Mouse (Mus musculus) urinary bladder, adult 18-20 months (tissue): ENCODE results near the gene Timm22.

Experiments
- DNase-seq, 2 experiments: peaks; one replicate each; pipeline ENCODE4 v3.0.0; 2022; ENCODE audit warnings: low spot score in 2 of 2, mixed read lengths in 2 of 2

The Timm22 gene

GRCm38 (mm10) chr11:76388711-76389110 is 18.0 kb upstream of the Timm22 start:
- DNase-seq = no peak

- DNase-seq = no peak
Observed at GRCm38 (mm10) chr11:76392532-76392931, 14.2 kb upstream of the Timm22 start.

GRCm38 (mm10) chr11:76392996-76393395 is 13.8 kb upstream of the Timm22 start:
- DNase-seq = no peak

- peak in 1 of 2 experiments; percentile 41 for DNase-seq
Observed at GRCm38 (mm10) chr11:76397650-76398311, 9.0 kb upstream of the Timm22 start.

DNA sequence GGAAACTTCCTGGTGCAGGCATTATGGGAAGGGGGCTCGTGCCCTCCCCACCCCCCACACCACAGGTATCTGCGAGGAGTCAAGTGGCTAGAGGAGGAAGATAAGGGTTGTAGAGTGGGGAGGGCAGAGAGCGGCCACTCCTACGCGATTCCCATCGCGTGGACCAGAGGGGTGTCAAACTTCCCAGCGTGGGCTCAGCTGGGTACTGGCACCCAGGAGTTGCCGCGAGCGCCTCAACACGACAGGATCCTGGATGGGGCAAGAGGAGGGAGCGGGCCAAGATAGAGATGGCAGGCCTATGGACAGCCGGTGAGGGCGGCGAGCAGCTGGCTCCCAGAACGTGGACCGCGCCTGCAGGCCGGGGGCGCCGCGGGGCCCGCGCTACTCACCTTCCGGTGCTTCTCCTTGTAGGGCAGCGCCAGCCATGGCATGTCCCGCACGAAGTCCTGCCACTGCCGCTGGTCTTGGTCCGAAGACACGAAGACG is 8.4 kb upstream of the Timm22 start:
- peak in 1 of 2 experiments; percentile 17 for DNase-seq

- DNase-seq = peak; percentile 90 to 95
Observed at GRCm38 (mm10) chr11:76398798-76399586, 7.8 kb upstream of the Timm22 start, which contains the start of gene Nxn. Nxn (minus strand) TSS chr11:76399140.

- peak in 1 of 2 experiments; percentile 50 for DNase-seq
Observed at GRCm38 (mm10) chr11:76399587-76400330, 7.0 kb upstream of the Timm22 start.

DNA sequence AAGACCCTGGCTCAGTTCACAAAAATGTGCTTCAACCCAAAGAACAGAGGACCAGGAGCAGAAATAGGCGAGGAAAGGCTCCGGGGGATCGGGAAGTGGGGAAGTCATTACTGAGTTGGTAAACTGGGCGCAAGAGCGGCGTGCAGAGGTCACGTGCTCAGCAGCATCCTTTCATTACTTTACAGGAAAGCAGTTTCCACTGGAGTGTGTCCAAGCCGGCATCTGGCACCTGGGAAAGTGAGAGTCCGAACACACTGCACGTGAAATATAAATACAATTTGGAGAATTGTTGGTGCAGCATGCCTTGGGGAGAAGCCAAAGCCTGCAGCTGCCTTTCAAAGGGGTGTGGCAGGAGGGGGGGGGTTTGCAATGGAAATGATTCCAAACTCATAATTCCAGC is 5.4 kb upstream of the Timm22 start:
- DNase-seq = no peak

DNA sequence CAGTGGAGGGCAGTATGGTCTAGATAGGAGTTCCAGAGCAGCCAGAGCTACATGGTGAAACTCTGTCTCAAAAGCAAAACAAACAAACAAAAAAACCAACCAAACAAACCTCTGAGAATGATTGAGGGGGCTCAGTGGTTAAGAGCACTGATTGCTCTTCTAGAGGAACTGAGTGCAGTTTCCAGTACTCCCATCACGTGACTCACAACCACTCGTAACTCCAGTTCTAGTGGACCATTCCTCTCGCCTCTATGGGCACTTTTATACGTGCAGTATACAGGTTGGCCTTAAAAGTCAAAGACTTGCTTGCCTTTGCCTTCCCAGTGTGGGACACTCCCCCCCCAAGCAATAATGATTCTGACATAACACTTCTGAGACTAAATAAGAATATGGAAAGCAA is 1.6 kb upstream of the Timm22 start:
- no peak for DNase-seq

DNA sequence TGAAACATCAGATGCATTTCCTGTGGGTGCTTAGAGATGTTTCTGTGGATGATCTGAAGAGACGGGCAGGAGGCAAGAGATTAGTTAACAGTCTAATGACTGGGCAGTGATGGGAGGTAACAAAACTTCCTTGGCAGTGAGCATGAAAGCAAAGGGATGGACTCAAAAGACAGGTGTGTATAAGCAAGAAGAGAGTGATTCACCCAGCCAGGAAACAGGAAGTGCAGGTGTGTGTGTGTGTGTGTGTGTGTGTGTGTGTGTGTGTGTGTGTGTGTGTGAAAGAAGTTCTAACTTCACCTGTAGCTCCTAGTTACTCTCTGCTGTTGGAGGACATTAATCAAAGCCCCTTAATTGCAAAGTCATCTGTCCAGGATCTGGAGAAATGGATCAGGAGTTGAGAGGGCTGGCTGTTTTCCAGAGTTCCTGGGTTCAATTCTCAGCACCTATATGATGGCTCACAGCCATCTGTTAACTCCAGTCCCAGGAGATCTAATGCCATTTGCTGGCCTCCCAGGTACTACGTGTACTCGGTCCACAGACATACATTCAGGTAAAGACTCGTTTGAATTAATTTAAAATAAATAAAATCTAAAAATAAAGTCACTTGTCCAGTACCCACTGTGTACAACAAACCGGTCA is 1.0 kb upstream of the Timm22 start:
- DNase-seq = no peak

DNA sequence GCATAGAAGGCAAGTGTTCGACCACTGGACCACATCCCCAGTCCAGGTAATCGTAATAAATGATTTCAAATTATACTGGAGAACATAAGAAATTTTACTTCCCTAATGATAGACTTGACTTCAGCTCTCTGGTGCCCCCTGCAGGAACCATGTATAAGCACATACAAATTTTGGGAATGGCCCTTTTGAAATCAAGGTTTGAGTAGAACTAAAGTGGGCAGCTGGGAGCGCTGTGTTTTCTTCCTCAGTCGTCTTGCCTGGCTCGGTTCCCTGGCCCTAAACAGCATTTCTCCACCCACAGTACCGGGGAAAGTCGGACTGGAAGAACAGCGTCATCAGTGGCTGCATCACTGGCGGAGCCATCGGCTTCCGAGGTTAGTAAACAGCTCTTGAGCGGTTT is 4.1 kb downstream of the Timm22 start:
- DNase-seq = no peak

DNA sequence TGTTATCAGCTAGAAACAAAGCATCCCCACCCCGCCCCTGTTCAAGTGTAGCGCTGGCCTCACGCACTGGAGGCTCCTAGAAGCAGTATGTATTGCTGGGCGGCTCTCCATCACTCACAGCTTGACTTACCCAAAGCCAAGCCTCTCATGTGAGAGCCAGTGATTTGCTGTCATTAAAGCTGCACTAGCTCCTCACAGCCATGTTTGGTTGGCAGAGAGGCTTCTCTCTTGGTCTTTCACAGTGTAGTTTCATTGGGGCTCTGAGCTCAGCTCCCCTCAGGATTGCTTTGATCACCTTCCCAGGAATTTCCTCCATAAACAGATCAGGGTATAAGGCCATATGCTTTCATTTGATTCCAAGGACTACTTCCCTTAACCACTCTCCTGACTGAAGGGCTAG is 6.5 kb downstream of the Timm22 start:
- no peak for DNase-seq

GRCm38 (mm10) chr11:76415001-76415400 is 8.2 kb downstream of the Timm22 start:
- no peak for DNase-seq

DNA sequence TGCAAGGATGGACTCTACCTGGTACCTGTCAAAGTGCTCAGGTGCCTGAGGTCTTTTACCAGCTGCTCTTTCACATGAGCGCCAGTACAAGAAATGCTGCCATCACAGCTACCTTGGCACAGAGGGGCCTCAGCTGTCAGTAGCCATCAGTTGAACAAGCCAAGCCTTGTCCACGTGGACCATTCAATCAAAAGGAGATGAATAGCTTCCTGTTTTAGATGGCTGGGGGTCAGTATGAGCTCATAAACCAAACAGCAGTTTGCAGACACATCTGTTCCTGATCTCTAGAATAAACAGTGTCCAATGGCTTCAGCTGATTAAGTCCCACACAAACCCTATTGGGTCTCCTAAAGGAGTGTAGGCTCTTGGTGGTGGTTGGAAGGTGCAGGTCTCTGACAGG is 9.2 kb downstream of the Timm22 start:
- no peak for DNase-seq

DNA sequence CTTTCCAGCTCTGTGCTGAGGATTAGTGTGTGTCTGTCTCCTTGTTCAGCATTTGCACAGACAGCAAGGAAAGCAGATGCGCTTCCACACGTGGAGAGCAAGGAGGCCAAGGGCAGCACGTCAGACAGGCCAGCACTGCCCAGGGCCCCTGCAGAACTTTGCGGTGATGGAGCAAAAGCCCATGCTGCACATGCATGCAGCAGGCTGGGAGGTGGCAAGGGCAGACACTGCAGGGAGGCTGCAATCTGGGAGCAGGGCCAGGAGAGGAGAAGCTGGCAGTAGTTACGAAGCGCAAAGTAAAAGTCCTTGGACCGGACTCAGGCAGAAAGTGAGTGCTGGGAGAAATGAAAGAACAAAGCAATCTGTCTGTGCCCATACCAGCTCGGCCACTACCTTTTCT is 11.7 kb downstream of the Timm22 start:
- DNase-seq = no peak

GRCm38 (mm10) chr11:76419179-76419578 is 12.4 kb downstream of the Timm22 start:
- no peak for DNase-seq

- no peak for DNase-seq
Observed at GRCm38 (mm10) chr11:76420896-76421295, 14.1 kb downstream of the Timm22 start.

DNA sequence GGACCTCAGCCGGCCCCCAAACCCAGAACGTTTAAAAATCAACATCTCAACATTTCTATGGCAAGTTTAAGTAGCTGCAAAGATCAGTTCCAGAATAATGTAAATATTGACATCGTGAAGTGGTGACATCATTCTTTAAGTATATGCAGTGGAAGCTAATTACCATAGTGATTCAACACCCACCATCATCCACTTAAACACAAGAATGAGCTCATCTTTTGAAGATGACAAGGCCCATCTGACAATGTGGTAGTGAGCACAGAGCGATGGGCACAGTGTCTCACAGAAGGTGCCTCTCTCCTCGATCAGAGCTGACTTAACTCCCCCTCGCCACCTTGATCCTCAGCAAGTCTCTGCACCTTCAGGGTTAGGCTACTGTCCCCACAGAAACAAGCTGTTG is 19.0 kb downstream of the Timm22 start:
- no peak for DNase-seq

- no peak for DNase-seq
Observed at GRCm38 (mm10) chr11:76427781-76428180, 21.0 kb downstream of the Timm22 start.

- no peak for DNase-seq
Observed at GRCm38 (mm10) chr11:76429046-76429445, 22.3 kb downstream of the Timm22 start.

DNA sequence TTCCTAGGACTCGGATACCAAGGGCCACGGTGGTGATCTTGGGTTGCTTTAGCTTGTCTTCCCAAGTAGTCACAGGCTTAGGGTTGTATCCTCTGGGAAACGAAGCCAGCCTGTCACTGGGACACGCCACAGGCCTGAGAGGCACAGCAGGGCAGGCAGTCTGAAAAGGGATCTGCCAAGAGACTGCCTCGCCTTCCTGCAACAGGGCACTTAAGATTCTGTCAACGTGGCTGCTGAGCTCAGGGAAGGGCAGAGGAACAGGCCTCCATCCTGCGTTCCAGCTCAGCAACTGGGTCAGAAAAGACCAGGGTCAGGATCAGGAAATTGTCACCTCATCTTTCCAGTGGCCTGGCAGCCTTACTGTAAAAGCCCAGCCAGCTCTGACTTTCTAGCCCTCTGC is 22.8 kb downstream of the Timm22 start:
- no peak for DNase-seq
